Mouse (Mus musculus): ENCODE measurements around the gene Wnt3a. TPM values are rescaled to one million over a fixed set of nuclear protein-coding genes. Genes with fewer than 3 reads are reported as not detected.
"Not testable (repeated sequence)": the region's sequence is repeated elsewhere in the genome, so short reads cannot be mapped to it uniquely, and the experiment has no call there.

The Wnt3a gene
- total RNA-seq, 2 experiments from 2014 or later, result not detected

DNA sequence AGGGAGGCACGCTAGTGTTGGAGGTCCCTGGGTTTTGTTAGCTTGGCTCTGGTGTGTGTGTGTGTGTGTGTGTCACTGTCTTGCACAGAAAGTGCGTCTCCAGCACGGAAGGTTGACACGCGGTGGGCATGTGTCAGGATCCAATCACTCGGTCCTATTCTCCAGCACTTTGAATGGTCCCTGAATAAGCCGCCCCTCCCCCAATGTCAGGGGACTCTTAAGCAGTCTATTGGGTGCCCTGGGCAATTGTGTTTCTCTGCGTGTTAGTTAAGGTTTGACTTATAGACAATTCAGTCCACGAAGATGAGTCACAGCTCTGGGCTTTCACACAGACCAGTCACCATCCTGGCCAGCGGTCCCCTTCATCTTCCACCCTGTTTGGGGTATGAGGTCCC lies 15.3 kb upstream of the Wnt3a start:
- peak overlapping the region; percentile 92 for H3K4me3 ChIP-seq
- intact Hi-C loops (cut with DNase I), result loop anchor here (5.0 kb wide), 2 partner anchors 41 to 61 kb away; no protein-coding TSS in a partner anchor
- TF ChIP-seq CTCF (IDR thresholded peaks at IDR 0.05), result no peak

DNA sequence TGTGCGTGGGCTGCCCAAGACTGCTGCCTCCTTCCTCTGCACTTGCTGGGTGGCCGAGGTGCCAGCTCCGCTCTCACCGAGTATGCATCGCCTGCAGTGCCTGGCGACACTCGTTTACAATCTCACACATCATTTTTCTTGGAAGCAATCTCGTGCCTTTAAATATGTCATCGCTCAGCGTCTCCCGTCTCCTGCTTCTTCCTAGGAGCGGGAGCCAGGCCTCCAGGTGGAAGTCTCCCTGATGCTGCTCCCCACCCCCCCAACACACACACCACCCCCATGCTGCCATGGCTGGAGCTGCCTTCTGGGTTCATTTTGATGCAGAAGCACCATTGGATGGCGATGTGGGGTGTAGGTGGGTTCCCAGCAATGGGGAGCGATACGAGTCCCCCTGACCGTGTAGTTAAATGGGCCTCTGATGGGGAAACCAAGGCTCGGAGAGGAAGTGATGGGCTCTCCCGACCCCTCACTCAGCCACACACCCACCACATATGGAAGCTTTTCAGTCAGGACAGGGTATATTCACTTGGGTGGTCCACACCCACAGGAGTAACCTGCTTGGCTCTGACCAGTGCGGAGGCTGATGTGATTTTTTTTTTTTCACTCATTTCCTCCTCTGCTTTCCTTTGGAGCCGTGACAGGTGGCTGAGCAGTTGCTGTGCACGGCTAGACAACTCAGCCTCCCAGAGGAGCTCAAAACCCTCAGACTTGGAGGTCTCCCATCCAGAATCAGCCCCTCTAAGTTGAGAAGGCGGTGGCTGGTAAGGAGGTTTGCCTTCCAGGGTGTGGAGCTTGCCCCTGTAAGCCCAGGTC lies 14.7 kb upstream of the Wnt3a start:
- H3K4me3 ChIP-seq, result no peak overlapping the region
- no peak for TF ChIP-seq CTCF (IDR thresholded peaks at IDR 0.05)
- no peak for DNase-seq
- no peak overlapping the region for H3K27ac ChIP-seq
- intact Hi-C loops (cut with DNase I), result loop anchor here (5.0 kb wide), 2 partner anchors 42 to 62 kb away; no protein-coding TSS in a partner anchor

More for the DNA sequence above, 15.3 kb upstream of the Wnt3a start:
- peak; percentile 36 for DNase-seq
- peak overlapping the region; percentile 88 for H3K27ac ChIP-seq

GRCm38 (mm10) chr11:59302700-59303569 lies 12.4 kb upstream of the Wnt3a start:
- peak; percentile 76 for TF ChIP-seq CTCF (IDR thresholded peaks at IDR 0.05)
- intact Hi-C loops (cut with DNase I), result loop anchor here (1.0 kb wide), 1 partner anchor 180 kb away; no protein-coding TSS in a partner anchor
- no peak overlapping the region for H3K4me3 ChIP-seq
- DNase-seq, result peak; percentile 87
- no peak overlapping the region for H3K27ac ChIP-seq

- DNase-seq; H3K27ac ChIP-seq; H3K4me3 ChIP-seq; intact Hi-C loops (cut with DNase I): not testable (repeated sequence)
These were observed 10.5 kb upstream of the Wnt3a start for GRCm38 (mm10) chr11:59301053-59301452.

- peak; percentile 48 for DNase-seq
- peak; percentile 74 for TF ChIP-seq CTCF (IDR thresholded peaks at IDR 0.05)
- H3K27ac ChIP-seq, result no peak overlapping the region
- H3K4me3 ChIP-seq, result no peak overlapping the region
- intact Hi-C loops (cut with DNase I), result no loop called here
These were observed 9.6 kb upstream of the Wnt3a start for GRCm38 (mm10) chr11:59300185-59300584.

DNA sequence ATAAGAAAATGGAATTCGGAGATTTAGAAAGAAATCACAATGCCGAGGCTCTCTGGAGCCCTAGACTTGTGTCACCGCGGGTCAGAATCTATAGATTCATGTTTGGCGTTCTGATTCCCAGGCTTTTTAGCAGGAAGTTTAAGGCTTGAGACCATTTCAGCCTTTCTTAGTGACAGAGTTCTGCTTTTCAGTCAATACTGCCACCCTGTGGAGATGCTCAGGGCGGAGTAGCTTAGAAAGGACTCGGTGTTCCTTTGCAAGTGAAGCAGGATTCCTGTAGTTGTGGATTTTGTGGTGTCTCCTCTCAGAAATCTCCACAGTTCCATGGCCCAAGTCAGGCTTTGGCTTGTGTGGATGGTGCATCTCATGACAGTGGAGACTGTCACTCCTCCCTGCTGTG lies 7.4 kb upstream of the Wnt3a start:
- no peak overlapping the region for H3K27ac ChIP-seq

DNA sequence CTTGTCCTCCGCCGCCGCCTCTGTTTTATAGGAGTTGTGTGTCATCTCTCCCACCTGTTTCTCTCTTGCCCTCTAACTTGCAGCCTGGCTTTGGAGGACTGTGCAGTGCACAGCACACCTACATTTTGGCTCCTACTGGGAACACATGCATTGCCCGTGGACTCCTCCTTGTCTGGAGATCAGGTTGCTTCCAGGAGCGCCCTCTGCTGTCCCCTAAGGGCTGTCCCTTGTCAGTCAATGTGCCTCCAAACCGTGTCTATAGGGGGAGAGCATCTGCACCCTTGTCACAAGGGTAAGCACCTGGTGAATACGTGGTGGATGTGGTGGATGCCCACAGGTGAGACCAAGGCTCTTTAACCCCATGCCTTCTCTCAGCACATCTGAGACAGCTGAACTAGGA lies 3.1 kb upstream of the Wnt3a start:
- TF ChIP-seq CTCF (IDR thresholded peaks at IDR 0.05), result peak; percentile 74
- DNase-seq, result peak; percentile 76
- intact Hi-C loops (cut with DNase I), result loop anchor here (2.0 to 10.0 kb wide), 3 partner anchors 53 to 199 kb away; no protein-coding TSS in a partner anchor
- Histone ChIP-seq H3K4me3 (no peak overlapping the region), H3K27ac (no peak overlapping the region)

More for the DNA sequence above, 7.4 kb upstream of the Wnt3a start:
- DNase-seq, result peak; percentile 29
- intact Hi-C loops (cut with DNase I), result loop anchor here (10.0 kb wide), 1 partner anchor 203 kb away; no protein-coding TSS in a partner anchor
- H3K4me3 ChIP-seq, result no peak overlapping the region
- TF ChIP-seq CTCF (IDR thresholded peaks at IDR 0.05), result peak; percentile 66

- intact Hi-C loops (cut with DNase I), result loop anchor here (10.0 kb wide), 1 partner anchor 195 kb away; no protein-coding TSS in a partner anchor
- Histone ChIP-seq H3K27ac (no peak overlapping the region), H3K4me3 (peak overlapping the region; percentile 46)
- no peak for TF ChIP-seq CTCF (IDR thresholded peaks at IDR 0.05)
- DNase-seq, result peak; percentile 28
These were observed 846 bp downstream of the Wnt3a start for GRCm38 (mm10) chr11:59289706-59290105.

DNA sequence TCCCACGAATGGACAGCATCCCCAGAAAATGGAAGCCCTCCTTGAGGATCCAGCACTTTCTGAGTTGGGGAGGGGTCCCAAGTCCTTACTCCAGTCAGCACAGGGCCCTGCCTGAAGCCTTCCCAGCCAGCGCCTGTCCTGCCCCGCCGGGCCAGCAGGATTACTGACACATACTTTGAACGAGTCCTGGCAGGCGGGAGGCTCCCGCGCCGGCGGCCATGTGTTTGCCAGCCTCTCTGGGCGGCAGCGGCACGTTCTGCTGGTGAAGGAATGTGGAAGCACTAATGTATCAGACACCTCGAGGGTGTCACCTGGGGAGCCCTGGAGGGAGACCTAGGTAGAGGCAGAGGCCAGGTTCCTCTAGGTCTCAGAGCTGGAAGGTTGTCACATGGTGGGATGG lies 6.4 kb downstream of the Wnt3a start:
- H3K4me3 ChIP-seq, result no peak overlapping the region
- no peak for DNase-seq
- intact Hi-C loops (cut with DNase I), result no loop called here
- no peak overlapping the region for H3K27ac ChIP-seq
- TF ChIP-seq CTCF (IDR thresholded peaks at IDR 0.05), result no peak

GRCm38 (mm10) chr11:59282933-59283332 lies 7.6 kb downstream of the Wnt3a start:
- H3K4me3 ChIP-seq, result no peak overlapping the region
- TF ChIP-seq CTCF (IDR thresholded peaks at IDR 0.05), result no peak
- DNase-seq, result peak; percentile 68
- intact Hi-C loops (cut with DNase I), result no loop called here
- H3K27ac ChIP-seq, result no peak overlapping the region

DNA sequence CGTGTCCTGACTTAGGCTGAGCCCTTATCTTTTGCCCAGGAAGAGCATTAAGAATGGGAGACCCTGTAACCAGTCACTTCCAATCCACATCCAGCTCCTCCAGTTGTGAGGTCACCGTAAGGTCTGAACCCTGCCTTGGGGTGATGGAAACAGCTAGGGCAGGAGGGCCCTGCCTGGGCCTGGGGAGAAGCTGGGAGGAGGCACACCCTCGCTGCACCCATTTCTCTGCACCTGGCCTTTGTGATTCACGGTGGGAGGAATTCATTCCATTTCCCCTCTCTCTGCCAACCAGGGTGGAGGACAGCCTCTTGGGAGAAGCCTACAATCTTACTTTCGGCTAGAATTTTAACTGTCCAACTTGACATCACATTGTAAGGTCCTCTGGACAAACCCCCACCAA lies 8.4 kb downstream of the Wnt3a start:
- no peak for DNase-seq
- H3K27ac ChIP-seq, result no peak overlapping the region
- TF ChIP-seq CTCF (IDR thresholded peaks at IDR 0.05), result no peak
- no peak overlapping the region for H3K4me3 ChIP-seq
- intact Hi-C loops (cut with DNase I), result no loop called here

DNA sequence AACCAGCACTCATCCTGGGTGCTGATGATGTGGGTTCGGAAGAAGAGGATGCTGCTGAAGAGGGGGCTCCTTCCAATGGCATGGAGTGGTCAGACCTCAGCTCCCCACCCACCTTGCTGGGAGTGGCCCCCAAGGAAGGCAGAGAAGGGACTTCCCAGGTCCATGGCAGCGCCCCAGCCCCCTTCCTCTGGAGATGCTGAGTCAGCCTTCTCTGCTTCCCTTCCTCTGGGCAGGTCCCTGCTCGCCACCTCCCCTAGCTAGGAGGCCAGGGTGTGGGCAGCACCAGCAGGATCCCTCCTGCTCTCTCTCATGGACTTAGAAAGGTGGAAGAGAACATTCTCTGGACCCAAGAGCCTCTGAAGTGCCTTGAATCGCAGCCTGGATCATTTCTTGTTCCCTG lies 12.5 kb downstream of the Wnt3a start:
- TF ChIP-seq CTCF (IDR thresholded peaks at IDR 0.05), result no peak
- intact Hi-C loops (cut with DNase I), result no loop called here
- H3K27ac ChIP-seq, result no peak overlapping the region
- H3K4me3 ChIP-seq, result no peak overlapping the region
- no peak for DNase-seq

- no peak for DNase-seq
- Histone ChIP-seq H3K27ac (no peak overlapping the region), H3K4me3 (no peak overlapping the region)
- TF ChIP-seq CTCF (IDR thresholded peaks at IDR 0.05), result no peak
- intact Hi-C loops (cut with DNase I), result no loop called here
These were observed 13.7 kb downstream of the Wnt3a start for GRCm38 (mm10) chr11:59276877-59277276.

Measured in gastrocnemius, adult 2 months (tissue).